Comparison of ENCODE assay signal across 8 mouse cellular contexts in the genomic region with DNA sequence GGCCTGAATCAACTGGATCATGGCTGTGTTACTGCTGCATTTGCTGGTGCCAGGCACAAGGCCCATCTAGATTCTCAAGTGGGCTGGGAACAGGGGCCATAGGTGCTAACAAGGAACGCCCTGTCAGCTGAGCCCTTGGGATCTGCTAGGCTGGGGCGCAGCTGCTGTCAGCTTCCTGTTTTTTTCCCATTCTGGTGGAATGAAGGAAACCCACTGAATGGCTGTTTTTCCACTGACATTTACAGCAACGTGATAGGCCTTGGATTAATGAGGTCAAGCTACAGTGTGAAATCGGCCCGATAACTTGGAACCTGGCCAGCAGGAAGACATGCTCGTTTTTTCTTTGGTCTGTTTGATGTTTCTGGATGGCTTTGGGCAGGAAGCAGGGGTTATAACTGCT. TPM values are rescaled to one million over a fixed set of nuclear protein-coding genes. Genes with fewer than 3 reads are reported as not detected.
A peak's percentile ranks its signal among the peaks of the same experiment; 100 is the strongest.
DNase-seq lines count a peak whose midpoint lies in the region; ATAC-seq lines count a peak whose summit lies in the region.

No protein-coding gene starts in this region.

- H3K4me1 ChIP-seq in liver, embryonic 13.5 days (replicated peaks): peaks cover 7% of the 10 kb centered on the region
- no peaks in the 10 kb centered on the region for H3K4me1 ChIP-seq in liver, embryonic 11.5 days (replicated peaks; ENCODE audit: control insufficient read depth, insufficient read depth, low read length)
- H3K4me1 ChIP-seq in heart, embryonic 12.5 days (replicated peaks): peaks cover 50% of the 10 kb centered on the region
- peaks cover 38% of the 10 kb centered on the region for H3K4me1 ChIP-seq in kidney, embryonic 14.5 days (ENCODE audit: control insufficient read depth, insufficient read depth, low read length)

- DNase-seq in liver, embryonic 13.5 days: no peak
- no peak for DNase-seq in liver, embryonic 11.5 days (ENCODE audit: low spot score)
- peak; percentile 67 to 71 for DNase-seq in adrenal gland, postnatal 36 days
- DNase-seq in mesoderm, embryonic 11.5 days (ENCODE audit: low read depth, low spot score): peak; percentile 67
- no peak for DNase-seq in adipocyte (ENCODE audit: low spot score)
- no peak for DNase-seq in urinary bladder, adult 18-20 months (ENCODE audit: low spot score in 2 of 2)

- ATAC-seq in liver, embryonic 13.5 days (ENCODE audit: low read depth): peak; percentile 23; the same call in 1 of the 2 replicates
- ATAC-seq in liver, embryonic 11.5 days (replicated peaks; ENCODE audit: low FRiP score): no peak
- ATAC-seq in heart, embryonic 12.5 days (ENCODE audit: insufficient number of reproducible peaks, low FRiP score): peak; percentile 69
- ATAC-seq in kidney, embryonic 14.5 days (ENCODE audit: low FRiP score, low TSS enrichment): no peak

- WGBS in liver, embryonic 13.5 days (ENCODE audit: insufficient replicate concordance): 36% methylated on average over 6 of the region's 6 CpGs
- 26% methylated on average over 6 of the region's 6 CpGs for WGBS in liver, embryonic 11.5 days
- 38% methylated on average over 6 of the region's 6 CpGs for WGBS in heart, embryonic 12.5 days
- 5% methylated on average over 6 of the region's 6 CpGs for WGBS in kidney, embryonic 14.5 days

- no peak overlapping the region for H3K9ac ChIP-seq in liver, embryonic 13.5 days
- H3K9ac ChIP-seq in liver, embryonic 11.5 days (ENCODE audit: low read depth, low read length): no peak overlapping the region
- H3K9ac ChIP-seq in heart, embryonic 12.5 days: no peak overlapping the region
- no peak overlapping the region for H3K9ac ChIP-seq in kidney, embryonic 14.5 days (ENCODE audit: low read depth, low read length)

- no peak overlapping the region for H3K4me2 ChIP-seq in liver, embryonic 13.5 days
- H3K4me2 ChIP-seq in liver, embryonic 11.5 days: no peak overlapping the region
- no peak overlapping the region for H3K4me2 ChIP-seq in heart, embryonic 12.5 days
- 0 out of 2 replicates have a peak overlapping the region, but pooled peaks have one; percentile 3 for H3K4me2 ChIP-seq in kidney, embryonic 14.5 days (replicated peaks; ENCODE audit: low read depth, low read length)

- peaks cover 32% of the 10 kb centered on the region for H3K27me3 ChIP-seq in liver, embryonic 13.5 days
- H3K27me3 ChIP-seq in liver, embryonic 11.5 days (replicated peaks; ENCODE audit: control insufficient read depth, insufficient read depth, low read length): peaks cover 30% of the 10 kb centered on the region
- H3K27me3 ChIP-seq in heart, embryonic 12.5 days (replicated peaks): peaks cover 30% of the 10 kb centered on the region
- peaks cover 21% of the 10 kb centered on the region for H3K27me3 ChIP-seq in kidney, embryonic 14.5 days (ENCODE audit: control insufficient read depth, insufficient read depth, low read length)

- no peaks in the 10 kb centered on the region for H3K9me3 ChIP-seq in liver, embryonic 13.5 days (replicated peaks)
- no peaks in the 10 kb centered on the region for H3K9me3 ChIP-seq in liver, embryonic 11.5 days (ENCODE audit: control insufficient read depth, low read length)
- 0 out of 2 replicates have a peak, but pooled peaks cover 5% of the 10 kb centered on the region for H3K9me3 ChIP-seq in heart, embryonic 12.5 days (replicated peaks)
- H3K9me3 ChIP-seq in kidney, embryonic 14.5 days (ENCODE audit: control insufficient read depth, low read length): no peaks in the 10 kb centered on the region

- no peaks in the 10 kb centered on the region for H3K36me3 ChIP-seq in liver, embryonic 13.5 days
- H3K36me3 ChIP-seq in liver, embryonic 11.5 days (ENCODE audit: control insufficient read depth, insufficient read depth, low read length): no peaks in the 10 kb centered on the region
- no peaks in the 10 kb centered on the region for H3K36me3 ChIP-seq in heart, embryonic 12.5 days
- no peaks in the 10 kb centered on the region for H3K36me3 ChIP-seq in kidney, embryonic 14.5 days (ENCODE audit: control insufficient read depth, insufficient read depth, low read length)

- no peak overlapping the region for H3K27ac ChIP-seq in liver, embryonic 13.5 days
- H3K27ac ChIP-seq in liver, embryonic 11.5 days (ENCODE audit: low read depth, low read length): no peak overlapping the region
- H3K27ac ChIP-seq in heart, embryonic 12.5 days (ENCODE audit: poor library complexity, severe bottlenecking): peak overlapping the region; percentile 65
- H3K27ac ChIP-seq in kidney, embryonic 14.5 days (ENCODE audit: low read depth, low read length): peak overlapping the region; percentile 67

- no peak overlapping the region for H3K4me3 ChIP-seq in liver, embryonic 13.5 days (replicated peaks)
- H3K4me3 ChIP-seq in liver, embryonic 11.5 days (ENCODE audit: low read depth, low read length): no peak overlapping the region
- no peak overlapping the region for H3K4me3 ChIP-seq in heart, embryonic 12.5 days
- H3K4me3 ChIP-seq in kidney, embryonic 14.5 days (ENCODE audit: low read length): no peak overlapping the region

RNA-seq across cellular contexts. Expression of a gene that starts 7.6 kb away (rescaled TPM):
- polyA plus RNA-seq in liver, embryonic 13.5 days (2015; fragmentation: Nextera tagmentation; extraction: Ambion mirVana): 1.3 TPM in 2 replicates
- 4.4 and 5.2 TPM in 2 replicates for polyA plus RNA-seq in liver, embryonic 11.5 days (2014; fragmentation: Nextera tagmentation; extraction: Ambion mirVana)
- total RNA-seq in adrenal gland, postnatal 36 days (2021): 10 to 100 TPM in 1 of 2 experiments, 1 to 10 TPM in 1; 8.8 to 14.1 TPM
- 4.0 and 4.6 TPM in 2 replicates for polyA plus RNA-seq in heart, embryonic 12.5 days (2016; fragmentation: Nextera tagmentation; extraction: Ambion mirVana)
- 16.6 and 17.3 TPM in 2 replicates for polyA plus RNA-seq in kidney, embryonic 14.5 days (2014; fragmentation: Nextera tagmentation; extraction: Ambion mirVana)

RNA-seq across cellular contexts. Expression of a gene that starts 48.1 kb away (rescaled TPM):
- polyA plus RNA-seq in liver, embryonic 13.5 days (2015; fragmentation: Nextera tagmentation; extraction: Ambion mirVana): 5.4 and 6.3 TPM in 2 replicates
- polyA plus RNA-seq in liver, embryonic 11.5 days (2014; fragmentation: Nextera tagmentation; extraction: Ambion mirVana): 14.2 and 15.8 TPM in 2 replicates
- 10 to 100 TPM; 11.0 to 11.9 TPM for total RNA-seq in adrenal gland, postnatal 36 days (2021)
- polyA plus RNA-seq in heart, embryonic 12.5 days (2016; fragmentation: Nextera tagmentation; extraction: Ambion mirVana): 10.1 and 11.1 TPM in 2 replicates
- 13.2 and 15.6 TPM in 2 replicates for polyA plus RNA-seq in kidney, embryonic 14.5 days (2014; fragmentation: Nextera tagmentation; extraction: Ambion mirVana)

Comparison
In these comparisons a context has a peak if more than half of its experiments do, and no peak if none do; other contexts are left out.
1. ATAC-seq: peak in liver, embryonic 13.5 days (single experiment) and heart, embryonic 12.5 days (single experiment); none in liver, embryonic 11.5 days (single experiment) and kidney, embryonic 14.5 days (single experiment).
2. DNase-seq: peak in adrenal gland, postnatal 36 days (2 of 2) and mesoderm, embryonic 11.5 days (single experiment); none in liver, embryonic 13.5 days (single experiment), liver, embryonic 11.5 days (single experiment), adipocyte (single experiment) and urinary bladder, adult 18-20 months (0 of 2).
3. H3K27ac ChIP-seq: peak in heart, embryonic 12.5 days (single experiment) and kidney, embryonic 14.5 days (single experiment); none in liver, embryonic 13.5 days (single experiment) and liver, embryonic 11.5 days (single experiment).